Mouse (Mus musculus) central nervous system, embryonic 18 days (tissue): Measurements from ENCODE around the gene Pramef17. TPM values are rescaled to one million over a fixed set of nuclear protein-coding genes. Genes with fewer than 3 reads are reported as not detected.

ENCODE experiments used
- polyA plus RNA-seq: library from polyadenylated mRNA; depleted of rRNA; stranded (reverse); fragments of >200 nt; gene quantifications from 2 replicates; pipeline ENCODE4 v1.2.3, GENCODE M21; 2012; rRNA removed

Pramef17 gene
- not detected in 2 replicates for polyA plus RNA-seq

DNA sequence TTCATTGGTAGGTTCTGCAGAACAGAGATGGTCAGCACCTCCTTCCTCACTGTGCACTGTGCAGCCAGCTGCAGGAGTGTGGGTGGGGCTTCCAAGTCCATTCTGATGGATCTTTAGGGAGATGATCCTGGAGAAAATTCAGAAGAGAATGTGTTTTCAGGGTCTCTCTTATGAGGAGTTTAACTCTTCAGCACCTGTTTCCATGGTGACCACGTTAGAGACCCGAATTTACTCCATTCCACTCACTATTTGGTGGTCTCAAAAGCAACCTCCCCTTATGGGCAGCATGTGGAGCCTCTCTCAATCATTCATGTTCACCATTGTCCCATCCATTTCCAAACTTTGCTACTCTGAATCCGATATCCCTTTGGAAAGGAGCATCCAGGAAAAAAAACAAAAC is at the start of gene Pramef17:
TSS of gene Pramef17 (minus strand) at position 101 of the 400 bp plus-strand sequence.

GRCm38 (mm10) chr4:143966850-143967249 is 27.3 kb downstream of the Pramef17 start, which contains the start of gene Gm13101:
TSS of gene Gm13101 (minus strand) at chr4:143966950.

GRCm38 (mm10) chr4:143950916-143951315 is 43.3 kb downstream of the Pramef17 start, which contains the start of gene Pramef25:
TSS of gene Pramef25 (minus strand) at chr4:143951016.

Other genes starting within 250 kb of the Pramef17 start
- gene Gm13023, start 205.0 kb downstream of the Pramef17 start, polyA plus RNA-seq: not detected in 2 replicates
- gene Gm13084, start 178.3 kb downstream of the Pramef17 start, polyA plus RNA-seq: not detected in 2 replicates
- gene Gm13103, start 147.9 kb downstream of the Pramef17 start, polyA plus RNA-seq: not detected in 2 replicates
- gene Pramef6, start 94.0 kb downstream of the Pramef17 start, polyA plus RNA-seq: not detected in 2 replicates
- gene Pramef25, start 43.4 kb downstream of the Pramef17 start, polyA plus RNA-seq: not detected in 2 replicates
- gene Gm13101, start 27.4 kb downstream of the Pramef17 start, polyA plus RNA-seq: not detected in 2 replicates
- not detected in 2 replicates for gene Pramel4, start 64.8 kb upstream of the Pramef17 start, polyA plus RNA-seq
- gene Gm13102, start 112.1 kb upstream of the Pramef17 start, polyA plus RNA-seq: not detected in 2 replicates
- gene Oog3, start 168.3 kb upstream of the Pramef17 start, polyA plus RNA-seq: not detected in 2 replicates
- gene Oog2, start 196.3 kb upstream of the Pramef17 start, polyA plus RNA-seq: not detected in 2 replicates
- not detected in 2 replicates for gene C87977, start 218.9 kb upstream of the Pramef17 start, polyA plus RNA-seq